Mouse (Mus musculus): Measurements from ENCODE around the gene Dst. TPM values are rescaled to one million over a fixed set of nuclear protein-coding genes. Genes with fewer than 3 reads are reported as not detected.

Dst gene
- total RNA-seq (2022), result 100 to 1,000 TPM; 366 to 489 (median 444) TPM

DNA sequence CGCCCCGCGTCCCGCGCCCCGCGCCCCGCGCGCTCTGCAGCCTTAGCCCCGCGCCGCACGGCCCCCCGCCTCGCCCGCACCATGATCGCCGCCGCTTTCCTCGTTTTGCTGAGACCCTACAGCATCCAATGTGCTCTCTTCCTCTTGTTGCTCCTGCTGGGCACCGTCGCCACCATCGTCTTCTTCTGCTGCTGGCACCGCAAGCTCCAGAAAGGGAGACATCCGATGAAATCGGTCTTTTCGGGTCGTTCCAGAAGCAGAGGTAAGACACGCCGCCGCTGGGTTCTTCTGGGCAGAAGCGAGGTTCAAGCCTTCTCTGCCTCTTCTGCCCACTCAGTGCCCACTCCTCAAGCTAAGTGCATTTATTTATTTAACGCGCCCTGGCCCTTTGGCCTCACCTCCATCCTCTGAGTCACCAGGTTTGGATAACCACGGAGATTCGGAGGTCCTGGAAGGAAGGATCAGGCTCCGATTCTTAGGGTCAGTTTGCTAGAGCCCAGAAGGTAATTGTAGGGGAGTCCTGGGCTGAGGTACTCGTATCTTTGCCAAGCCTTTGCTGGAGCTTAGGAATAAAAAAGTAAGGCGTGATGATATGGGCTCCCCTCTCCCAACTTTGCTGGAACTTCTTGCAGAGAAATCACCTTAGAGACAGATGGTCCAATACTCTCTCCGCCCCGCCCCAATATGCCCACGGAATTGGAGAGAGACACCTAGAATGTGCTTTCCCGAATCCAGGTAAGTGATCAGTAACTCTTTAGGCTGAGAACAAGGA lies at the start of gene Dst:
Gene Dst, plus strand, starts transcription at position 35 of the 772 bp plus-strand sequence.
- DNase-seq (ENCODE audit: low spot score), result no peak

DNA sequence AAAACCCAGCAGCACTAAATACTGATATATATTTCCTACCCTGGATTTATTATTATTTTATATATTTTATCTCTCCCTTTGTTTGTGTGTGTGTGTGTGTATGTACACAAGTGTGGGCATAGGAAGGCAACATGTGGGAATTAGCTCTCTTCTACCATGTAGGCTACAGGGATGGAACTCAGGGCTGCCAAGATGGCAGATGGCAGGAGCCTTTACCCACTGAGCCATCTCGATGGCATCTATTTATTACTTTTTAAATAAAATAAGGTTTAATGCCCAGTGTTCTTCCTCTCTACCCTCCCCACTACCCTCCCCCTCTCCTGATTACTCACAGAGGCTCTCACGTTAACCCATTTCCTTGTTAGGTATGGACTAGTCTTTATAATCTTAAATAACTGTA lies 39.0 kb upstream of the Dst start:
- no peak for DNase-seq (ENCODE audit: low spot score)

DNA sequence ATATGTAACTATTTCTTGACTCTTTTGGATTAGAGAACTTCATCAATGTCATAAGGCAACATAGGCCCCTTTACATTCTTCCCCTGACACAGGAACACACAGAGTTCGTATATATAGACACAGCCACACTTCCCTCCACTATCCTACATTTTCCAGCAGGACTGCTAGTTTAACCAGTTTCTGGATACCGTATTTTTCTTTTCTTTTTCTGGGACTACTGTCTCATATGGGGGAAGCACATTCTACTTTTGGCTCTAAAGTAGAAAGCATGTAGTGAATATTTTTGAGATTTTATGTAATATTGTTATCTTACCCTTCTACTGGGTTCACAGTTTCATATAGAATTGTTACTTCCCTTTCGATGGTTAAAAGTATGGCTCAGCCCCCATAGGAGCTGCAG lies 38.6 kb upstream of the Dst start:
- no peak for DNase-seq (ENCODE audit: low spot score)

DNA sequence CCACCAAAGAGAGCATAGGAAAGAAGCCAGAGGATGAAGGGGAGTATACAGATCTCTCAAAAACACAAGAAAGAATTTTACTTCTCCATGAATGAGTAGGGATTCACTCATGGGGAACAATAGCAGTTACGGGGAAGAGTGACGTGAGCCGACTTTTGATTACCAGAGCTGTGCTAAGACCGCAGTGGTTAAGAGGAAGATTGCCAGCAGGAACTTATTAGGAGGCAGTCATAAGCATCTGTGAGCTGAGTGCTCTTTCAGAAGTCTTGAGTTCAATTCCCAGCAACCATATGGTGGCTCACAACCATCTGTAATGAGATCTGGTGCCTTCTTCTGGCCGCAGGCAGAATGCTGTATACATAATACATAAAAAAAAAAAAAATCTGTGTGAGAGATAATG lies 34.5 kb upstream of the Dst start:
- DNase-seq (ENCODE audit: low spot score), result no peak

DNA sequence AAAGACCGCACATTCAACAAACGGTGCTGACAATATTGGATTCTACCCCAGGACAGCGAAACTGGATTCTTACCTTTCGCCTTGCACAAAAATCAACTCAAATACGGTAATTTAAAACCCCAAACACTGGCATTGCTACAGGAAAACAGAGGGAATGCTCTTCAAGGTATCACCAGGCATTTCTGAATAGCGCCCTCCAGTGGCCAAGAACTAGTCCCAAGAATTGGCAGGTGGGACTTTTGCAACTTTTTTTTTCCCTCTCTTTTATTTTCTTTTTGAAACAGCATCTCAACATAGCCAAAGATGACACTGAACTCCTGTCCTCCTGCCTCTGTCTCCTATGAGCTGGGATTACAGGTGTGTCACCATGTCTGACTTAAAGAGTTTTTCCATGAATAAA lies 32.3 kb upstream of the Dst start:
- DNase-seq (ENCODE audit: low spot score), result no peak

DNA sequence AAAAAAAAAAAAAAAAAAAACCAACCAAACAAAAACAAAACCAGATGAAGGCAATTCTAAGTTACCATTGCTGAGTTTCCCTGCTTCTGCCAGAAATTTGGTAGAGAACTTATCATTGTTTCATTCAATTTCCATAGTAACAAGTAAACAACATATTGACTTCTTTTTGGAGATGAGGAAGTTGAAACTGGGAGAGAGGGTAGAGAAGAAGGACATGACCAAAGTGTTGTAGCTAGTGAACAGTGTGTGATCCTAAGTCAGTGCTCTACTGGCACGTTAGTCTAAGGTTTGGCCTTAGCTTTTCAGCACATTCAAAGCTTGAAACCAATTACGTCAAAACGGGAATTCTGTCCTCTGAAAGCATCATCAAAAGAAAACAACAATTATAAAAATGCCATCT lies 31.6 kb upstream of the Dst start:
- no peak for DNase-seq (ENCODE audit: low spot score)

DNA sequence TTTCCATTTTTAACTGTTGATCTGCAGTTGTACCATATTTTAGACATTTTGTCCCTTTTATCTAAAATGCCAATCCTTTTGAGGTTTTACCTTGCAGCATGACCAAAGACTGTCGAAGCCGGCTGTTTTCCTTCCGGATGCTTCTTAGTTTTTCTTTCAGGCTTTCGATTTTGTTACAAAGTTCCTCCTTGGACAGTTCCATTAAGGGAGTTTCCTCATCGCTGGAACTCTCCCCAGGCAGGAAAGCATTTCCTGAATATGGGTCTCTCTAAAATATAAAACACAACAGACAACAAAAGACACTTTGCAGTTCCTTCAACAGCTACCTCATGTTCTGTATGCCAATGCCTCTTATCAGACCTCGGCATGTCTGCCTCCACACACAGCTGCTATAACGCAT lies 29.9 kb upstream of the Dst start:
- peak; percentile 50 for DNase-seq (ENCODE audit: low spot score)

DNA sequence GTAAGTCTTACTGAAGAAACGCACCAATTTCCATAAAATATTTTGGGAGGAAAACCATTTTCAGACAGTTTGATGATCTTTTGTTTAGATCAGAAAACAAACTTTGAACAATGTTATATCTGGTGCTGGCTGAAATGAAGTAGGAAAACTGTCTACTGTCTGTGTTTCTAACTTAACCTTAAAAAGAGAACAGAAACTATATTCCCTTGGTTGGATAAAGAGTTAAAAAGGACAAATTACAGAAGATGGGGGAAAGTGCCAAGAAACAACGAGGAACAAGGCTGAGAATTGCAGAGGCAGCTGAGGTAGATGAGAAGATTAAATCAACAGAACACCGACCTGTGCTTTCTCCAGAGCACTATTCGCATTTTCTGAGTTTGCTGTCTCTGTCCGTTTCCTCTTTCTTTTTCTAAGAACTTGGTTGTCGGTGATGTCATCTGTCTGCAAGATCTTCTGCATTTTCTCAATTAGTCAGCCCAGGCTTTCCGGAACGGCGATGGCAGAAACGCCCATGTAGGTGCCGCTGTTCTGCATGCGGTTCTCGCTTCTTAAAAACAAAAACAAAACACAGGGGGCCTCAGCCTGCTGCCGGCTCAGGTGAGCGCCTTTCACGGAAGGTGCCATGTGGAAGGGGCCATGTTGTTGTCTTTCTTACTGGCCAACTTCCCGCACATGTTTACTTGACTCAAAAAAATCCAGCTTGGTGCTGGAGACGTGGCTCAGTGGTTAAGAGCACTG lies 24.8 kb upstream of the Dst start:
- peak; percentile 62 for DNase-seq (ENCODE audit: low spot score)

DNA sequence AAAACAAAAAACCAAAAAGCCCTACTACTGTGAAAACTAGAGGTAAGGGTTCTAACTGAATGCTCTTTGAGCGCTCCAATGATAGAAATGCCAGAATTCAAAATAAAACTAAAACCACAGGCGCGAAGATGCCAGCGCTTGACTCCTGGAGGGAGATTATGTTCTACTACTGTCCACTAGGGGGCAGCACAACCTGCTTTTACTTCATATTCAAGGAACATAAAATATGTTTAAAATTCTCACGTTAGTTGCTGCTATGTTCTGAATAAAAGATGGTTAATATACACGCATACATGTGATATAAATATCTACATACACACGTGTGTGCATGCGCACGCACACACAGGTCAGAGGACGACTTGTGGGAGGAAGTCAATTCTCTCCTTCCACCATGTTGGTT lies 15.2 kb upstream of the Dst start:
- peak; percentile 59 for DNase-seq (ENCODE audit: low spot score)

DNA sequence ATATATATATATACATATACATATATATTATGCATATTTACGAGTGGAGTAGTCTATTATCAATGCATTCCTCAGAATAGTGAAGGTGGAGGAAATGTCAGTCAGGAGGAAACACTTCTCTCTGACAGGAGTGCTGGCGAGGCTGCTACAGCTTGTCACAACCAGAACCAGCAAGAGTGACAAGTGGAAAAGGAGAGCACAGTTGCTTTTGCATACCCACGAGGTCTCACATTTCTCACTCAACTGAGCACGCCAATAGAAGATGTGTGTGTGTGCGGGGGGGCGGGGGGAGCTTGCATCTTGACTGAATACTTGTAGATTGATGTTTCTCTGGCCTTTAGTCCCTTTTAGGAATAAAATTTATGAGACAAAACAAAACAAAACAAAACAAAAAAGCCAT lies 11.9 kb upstream of the Dst start:
- DNase-seq (ENCODE audit: low spot score), result no peak

DNA sequence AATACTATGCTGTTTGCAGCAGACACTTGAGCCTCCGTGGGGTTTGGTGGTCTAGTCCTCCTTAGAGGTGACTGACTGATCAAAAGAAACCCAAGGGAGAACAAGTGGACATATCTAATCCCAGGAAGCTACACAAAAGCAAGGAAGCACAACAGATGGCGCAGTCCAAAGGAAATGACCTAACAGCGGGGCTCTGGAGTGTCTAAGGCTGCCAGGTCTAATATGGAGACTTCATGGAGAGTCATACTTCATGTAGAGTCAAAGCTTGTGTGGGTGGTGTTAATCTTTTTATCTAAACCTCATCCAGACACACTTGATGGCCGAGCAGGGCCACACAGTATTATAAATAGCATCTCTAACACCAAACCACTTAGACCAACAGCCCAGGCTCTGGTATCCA lies 11.4 kb upstream of the Dst start:
- DNase-seq (ENCODE audit: low spot score), result no peak

DNA sequence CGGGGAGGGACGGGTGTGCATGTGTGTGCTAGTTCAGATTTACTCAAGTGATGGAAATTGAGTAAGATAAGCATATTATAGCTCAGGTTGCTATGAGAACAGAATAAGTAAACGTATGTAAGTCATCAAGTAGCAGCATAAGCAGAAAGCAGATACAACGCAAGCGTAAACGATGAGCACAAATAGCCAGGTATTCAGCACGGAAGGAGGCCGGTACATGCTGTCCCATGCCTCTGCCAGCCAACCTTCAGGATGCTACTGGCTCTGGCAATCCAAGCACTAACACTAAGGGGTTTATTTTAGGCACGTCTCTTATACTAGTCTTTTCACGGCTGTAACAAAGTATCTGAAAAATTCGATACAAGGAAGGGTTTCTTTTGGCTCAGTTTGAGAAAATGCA lies 10.6 kb upstream of the Dst start:
- DNase-seq (ENCODE audit: low spot score), result no peak

DNA sequence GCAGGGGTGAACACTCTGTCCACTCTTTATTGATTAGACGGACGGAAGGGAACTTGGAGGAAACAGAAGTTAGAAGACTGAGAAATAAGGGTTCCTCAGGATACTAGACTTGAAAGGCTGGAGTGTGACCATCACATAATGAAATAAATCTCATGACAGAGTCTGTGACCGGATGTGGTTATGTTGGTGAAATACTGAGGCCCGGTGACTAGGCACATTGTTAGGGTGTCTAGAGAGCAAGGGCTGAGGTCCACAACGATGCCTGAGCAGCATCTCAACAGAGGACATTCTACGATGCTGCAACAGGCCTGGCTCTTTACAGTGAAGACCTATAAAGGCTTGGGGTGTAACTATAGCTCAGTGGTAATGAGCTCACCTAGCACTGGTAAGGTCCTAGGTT lies 9.7 kb upstream of the Dst start:
- DNase-seq (ENCODE audit: low spot score), result no peak

DNA sequence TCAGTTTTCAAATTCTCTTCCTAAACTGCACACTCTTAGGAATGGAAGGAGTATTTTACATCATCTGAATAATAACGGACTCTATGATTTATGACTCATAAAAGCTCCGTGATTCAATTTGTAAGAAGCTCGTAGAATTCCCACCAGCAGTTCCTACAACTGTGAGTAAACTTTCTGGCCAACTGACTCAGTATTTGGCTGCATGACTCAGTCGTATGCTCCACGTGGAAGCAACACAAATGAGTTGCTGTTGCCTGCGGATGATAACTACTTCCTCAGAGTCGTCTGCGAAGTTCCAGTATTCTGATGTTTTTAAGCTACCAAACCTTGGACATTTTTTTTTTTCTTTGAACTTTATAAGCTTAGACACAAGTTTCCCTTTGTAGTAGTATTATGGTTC lies 7.8 kb upstream of the Dst start:
- DNase-seq (ENCODE audit: low spot score), result peak; percentile 56

DNA sequence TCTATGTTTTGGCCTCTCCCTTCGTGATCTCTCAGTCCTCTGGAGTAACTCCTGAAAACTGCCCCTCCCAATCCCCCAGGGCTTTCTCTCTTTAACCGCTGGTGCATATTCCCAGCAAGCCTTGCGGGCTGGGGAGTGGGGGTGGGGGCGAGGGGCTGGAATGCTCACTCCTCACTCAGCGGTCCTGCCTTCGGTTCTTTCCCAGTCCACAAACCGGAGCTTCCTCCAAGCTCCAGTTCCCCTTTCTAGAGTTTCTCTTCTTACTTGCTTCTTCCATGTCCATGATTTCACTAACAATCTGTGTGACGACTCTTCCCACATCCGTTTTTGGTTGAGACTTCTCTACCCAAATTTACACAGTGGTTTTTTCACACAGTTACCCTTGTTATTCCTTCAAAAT lies 4.4 kb upstream of the Dst start:
- peak; percentile 37 for DNase-seq (ENCODE audit: low spot score)

DNA sequence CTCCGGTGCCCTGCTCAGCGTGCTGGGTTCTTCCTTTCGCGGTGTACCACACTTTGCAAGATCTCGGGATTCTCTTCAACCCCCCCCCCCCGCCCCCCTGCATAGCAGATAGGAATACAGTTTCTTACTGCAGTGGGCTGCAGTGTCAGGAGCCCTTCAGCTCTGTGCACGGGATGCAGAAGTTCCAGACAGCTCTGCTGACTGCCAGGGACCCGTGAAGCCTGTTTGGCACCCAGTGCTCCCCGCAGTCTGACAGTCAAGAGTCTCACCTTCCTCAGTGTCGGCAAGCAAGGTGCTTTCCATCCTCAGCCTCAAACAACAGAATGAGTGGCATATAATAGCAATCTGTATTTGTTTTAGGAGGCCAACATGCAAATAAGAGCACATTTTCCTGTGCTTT lies 1.8 kb upstream of the Dst start:
- no peak for DNase-seq (ENCODE audit: low spot score)

DNA sequence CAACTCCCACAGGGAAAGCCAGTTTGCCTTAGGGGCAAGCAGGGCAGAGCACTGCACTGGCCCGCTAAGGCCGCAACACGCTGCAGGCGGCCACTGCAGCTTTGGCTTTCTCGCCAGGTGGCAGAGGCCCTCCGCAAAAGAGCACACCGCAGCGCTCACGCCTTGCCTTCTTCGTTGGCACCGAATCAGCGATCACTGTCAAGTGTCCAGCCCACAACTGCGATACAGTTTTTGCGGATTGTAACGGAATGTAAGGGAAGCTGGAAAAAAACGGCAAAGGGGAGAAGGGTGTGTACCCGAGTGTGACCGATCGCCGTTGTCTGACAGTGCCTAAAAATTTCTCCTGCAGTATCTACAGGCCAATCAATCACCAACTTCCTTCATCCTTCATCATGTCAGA lies 1.1 kb upstream of the Dst start:
- DNase-seq (ENCODE audit: low spot score), result no peak

DNA sequence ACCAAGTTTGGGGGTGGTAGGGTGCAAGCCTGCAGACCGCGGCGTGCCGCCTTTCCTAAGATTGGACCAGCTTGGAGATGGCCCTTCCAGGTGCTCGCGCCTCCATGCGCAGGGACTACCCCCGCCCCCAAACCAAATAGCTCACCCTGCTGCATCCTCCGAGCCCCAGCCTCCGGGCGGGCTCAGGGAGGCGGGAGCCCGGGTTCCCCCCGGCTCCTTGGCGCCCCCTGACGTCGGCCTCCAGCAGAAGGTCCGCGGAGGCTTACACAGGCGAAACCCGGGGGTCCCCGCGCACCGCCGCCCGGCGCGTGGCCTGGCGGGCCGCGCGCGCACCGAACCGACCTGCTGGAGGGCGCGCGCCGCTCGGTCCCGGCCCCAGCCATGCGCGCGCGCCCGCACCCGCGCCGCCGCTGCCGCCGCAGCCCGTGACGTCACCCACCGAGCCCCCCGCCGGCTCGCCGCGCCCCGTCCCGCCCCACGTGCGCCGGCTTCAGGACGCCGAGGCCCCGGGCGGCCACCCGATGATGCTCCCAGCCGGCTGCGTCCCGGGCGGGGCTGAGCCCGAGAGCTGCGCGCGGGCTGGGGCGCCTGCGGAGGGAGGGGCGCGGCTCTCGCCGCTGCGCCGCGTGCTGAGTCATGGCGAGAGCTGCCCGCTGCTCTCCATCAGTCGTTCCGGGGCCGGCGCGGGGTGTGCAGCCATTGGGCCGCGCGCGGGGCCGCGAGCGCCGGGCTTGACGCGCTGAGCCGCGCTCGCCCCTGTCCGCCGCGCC lies 419 bp upstream of the Dst start, which contains the start of gene Bend6:
Gene Bend6, minus strand, starts transcription at position 396 of the 770 bp plus-strand sequence.
- peak; percentile 38 for DNase-seq (ENCODE audit: low spot score)

DNA sequence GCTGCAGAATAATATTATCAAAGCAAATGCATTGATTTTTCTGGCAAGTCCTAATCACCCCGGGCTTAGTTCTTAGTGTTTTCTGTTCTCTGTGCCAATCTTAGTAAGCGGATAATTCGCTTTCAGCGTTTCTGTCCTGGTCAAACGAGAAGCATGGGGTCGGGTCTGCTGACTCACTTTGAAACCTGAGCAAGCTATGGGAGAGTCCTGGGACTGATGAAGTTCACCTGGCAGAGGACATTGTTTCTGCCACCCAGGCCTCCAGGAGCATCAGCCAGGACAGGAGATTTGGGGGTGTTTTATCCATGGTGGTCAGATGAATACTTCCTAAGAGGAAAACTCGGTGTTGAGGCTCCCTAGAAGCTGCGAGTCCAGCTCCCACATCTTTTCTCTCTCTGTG lies 3.6 kb downstream of the Dst start:
- DNase-seq (ENCODE audit: low spot score), result no peak

DNA sequence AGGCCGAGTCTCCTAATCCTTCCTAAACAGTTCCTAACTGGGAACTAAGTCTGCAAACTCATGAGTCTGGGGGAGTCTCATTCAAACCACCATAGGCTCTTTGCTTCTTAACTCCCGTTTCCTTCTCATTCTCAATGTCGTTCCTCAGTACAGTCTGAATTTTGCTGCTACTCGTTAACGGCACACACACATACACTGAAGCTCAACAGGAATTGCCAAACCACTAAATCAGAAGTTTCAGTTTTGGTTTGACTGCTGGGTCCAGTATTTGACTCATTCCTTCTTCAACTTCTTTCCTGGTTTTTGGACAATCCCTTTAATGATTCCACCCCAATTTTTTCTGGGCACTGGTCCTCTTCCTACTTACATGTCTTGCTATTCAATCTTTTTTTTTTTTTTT lies 8.5 kb downstream of the Dst start:
- no peak for DNase-seq (ENCODE audit: low spot score)

DNA sequence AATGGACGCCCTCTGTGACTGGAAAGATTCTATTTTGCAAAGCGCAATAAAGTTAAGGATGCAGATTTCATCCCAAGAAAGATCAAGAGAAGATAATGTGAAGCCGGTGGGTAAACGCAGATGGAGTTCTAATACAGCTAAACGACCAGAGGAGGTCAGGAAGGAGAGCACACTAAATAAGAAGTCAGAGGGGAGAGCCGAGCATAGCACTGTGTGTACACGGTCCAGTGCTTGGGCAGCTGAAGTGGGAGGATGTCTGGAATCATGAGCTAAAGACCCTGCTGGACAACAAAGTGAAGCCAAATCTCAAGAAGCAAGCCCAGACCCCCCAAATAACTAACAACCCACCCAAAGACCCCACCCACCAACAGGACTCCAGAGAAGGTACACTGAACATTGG lies 14.9 kb downstream of the Dst start:
- DNase-seq (ENCODE audit: low spot score), result no peak

DNA sequence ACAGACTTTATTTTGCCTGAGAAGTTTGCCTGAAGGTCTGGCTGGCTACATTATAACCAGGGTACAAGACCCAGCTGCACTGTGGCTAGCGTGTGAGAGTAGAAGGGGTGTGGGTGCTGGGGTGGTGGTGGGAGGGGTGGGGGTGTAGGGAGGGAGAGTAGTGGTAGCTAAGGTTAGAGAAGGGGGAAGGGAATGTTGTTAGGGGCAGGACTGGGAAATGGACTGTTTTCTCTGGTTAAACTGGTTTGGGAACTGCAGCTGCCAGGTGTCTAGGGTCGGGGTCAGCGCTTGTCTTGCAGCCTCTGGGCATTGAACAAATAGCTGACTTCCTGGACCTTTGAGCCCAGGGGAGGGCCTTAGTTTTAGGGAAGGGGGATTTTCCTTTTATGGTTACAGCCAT lies 17.3 kb downstream of the Dst start:
- DNase-seq (ENCODE audit: low spot score), result no peak

DNA sequence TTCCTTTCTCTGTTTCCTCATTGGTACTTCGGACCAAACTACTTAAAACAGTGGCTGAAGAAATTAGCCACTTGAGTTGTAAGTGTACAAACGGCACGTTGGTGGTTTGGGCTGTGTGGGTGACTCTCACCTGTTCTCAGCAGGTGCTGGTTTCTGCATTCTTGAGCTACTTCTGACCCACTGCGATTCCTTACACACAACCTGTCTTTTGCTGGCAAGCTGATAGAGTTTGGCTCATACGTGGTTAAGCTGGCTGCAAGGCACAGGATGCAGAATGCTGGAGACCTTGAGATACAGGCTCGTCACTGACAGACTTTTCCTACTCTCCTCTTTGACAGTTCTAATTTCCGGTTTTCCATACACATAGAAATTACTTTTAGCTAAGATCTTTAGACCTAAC lies 19.4 kb downstream of the Dst start:
- no peak for DNase-seq (ENCODE audit: low spot score)

All from heart, adult 8-10 months (tissue).